Mouse (Mus musculus) T-helper 17 cell (primary cell): ENCODE results near the gene Pnldc1.

Source experiments
- in situ Hi-C, 2 experiments: fragments of 300-600 bp; cut with MboI, MseI; formaldehyde crosslinking; loops; 1 replicate in 1 of 2; 2 replicates in 1 of 2; pipeline ENCODE4 v1.15.1; 2025; ENCODE audit warnings: high pct_unique_total_duplicates in 2 of 2

The Pnldc1 gene

GRCm38 (mm10) chr17:12910391-12910790 lies 361 bp upstream of the Pnldc1 start:
- in situ Hi-C loops: loop anchor here in 1 of 2 experiments (5.0 kb wide), 1 partner anchor 52 kb away; the partner anchor contains the start of gene Acat2

GRCm38 (mm10) chr17:12906436-12906835 lies 3.6 kb downstream of the Pnldc1 start:
- in situ Hi-C loops: no loop called here

- in situ Hi-C loops: no loop called here
Observed at GRCm38 (mm10) chr17:12905810-12906209, 4.2 kb downstream of the Pnldc1 start.

- in situ Hi-C loops: no loop called here
Observed at GRCm38 (mm10) chr17:12904349-12904748, 5.7 kb downstream of the Pnldc1 start.

- in situ Hi-C loops: no loop called here
Observed at GRCm38 (mm10) chr17:12903372-12904333, 6.4 kb downstream of the Pnldc1 start.

GRCm38 (mm10) chr17:12902291-12902690 lies 7.7 kb downstream of the Pnldc1 start:
- in situ Hi-C loops: no loop called here

GRCm38 (mm10) chr17:12898607-12899006 lies 11.4 kb downstream of the Pnldc1 start:
- in situ Hi-C loops: loop anchor here in 1 of 2 experiments (25.0 kb wide), 1 partner anchor 264 kb away; no protein-coding TSS in a partner anchor

GRCm38 (mm10) chr17:12897674-12898073 lies 12.4 kb downstream of the Pnldc1 start:
- in situ Hi-C loops: loop anchor here in 1 of 2 experiments (25.0 kb wide), 1 partner anchor 265 kb away; no protein-coding TSS in a partner anchor

GRCm38 (mm10) chr17:12892033-12892432 lies 18.0 kb downstream of the Pnldc1 start:
- in situ Hi-C loops: loop anchor here in 1 of 2 experiments (25.0 kb wide), 1 partner anchor 270 kb away; no protein-coding TSS in a partner anchor

- in situ Hi-C loops: loop anchor here in 1 of 2 experiments (25.0 kb wide), 1 partner anchor 271 kb away; no protein-coding TSS in a partner anchor
Observed at GRCm38 (mm10) chr17:12891054-12891453, 19.0 kb downstream of the Pnldc1 start.

GRCm38 (mm10) chr17:12887021-12887775 lies 22.8 kb downstream of the Pnldc1 start:
- in situ Hi-C loops: loop anchor here in 1 of 2 experiments (25.0 kb wide), 1 partner anchor 275 kb away; no protein-coding TSS in a partner anchor

- in situ Hi-C loops: loop anchor here in 1 of 2 experiments (25.0 kb wide), 1 partner anchor 276 kb away; no protein-coding TSS in a partner anchor
Observed at GRCm38 (mm10) chr17:12886620-12887019, 23.4 kb downstream of the Pnldc1 start.

- in situ Hi-C loops: loop anchor here in 1 of 2 experiments (5.0 to 25.0 kb wide), 2 partner anchors 51 to 281 kb away; no protein-coding TSS in a partner anchor
Observed at GRCm38 (mm10) chr17:12881216-12881615, 28.8 kb downstream of the Pnldc1 start.

- in situ Hi-C loops: loop anchor here in 1 of 2 experiments (5.0 to 25.0 kb wide), 2 partner anchors 52 to 282 kb away; no protein-coding TSS in a partner anchor
Observed at GRCm38 (mm10) chr17:12880178-12880577, 29.9 kb downstream of the Pnldc1 start.

GRCm38 (mm10) chr17:12875734-12876133 lies 34.3 kb downstream of the Pnldc1 start, which contains the start of gene Mrgprh:
Mrgprh (plus strand) TSS chr17:12876034.
- in situ Hi-C loops: loop anchor here in 1 of 2 experiments (25.0 kb wide), 1 partner anchor 287 kb away; no protein-coding TSS in a partner anchor

GRCm38 (mm10) chr17:12872275-12873028 lies 37.6 kb downstream of the Pnldc1 start:
- in situ Hi-C loops: no loop called here

- in situ Hi-C loops: no loop called here
Observed at GRCm38 (mm10) chr17:12868640-12869039, 41.4 kb downstream of the Pnldc1 start.

GRCm38 (mm10) chr17:12868043-12868442 lies 42.0 kb downstream of the Pnldc1 start, which contains the start of gene Mas1:
Mas1 (minus strand) TSS chr17:12868143.
- in situ Hi-C loops: no loop called here

GRCm38 (mm10) chr17:12866853-12867252 lies 43.2 kb downstream of the Pnldc1 start:
- in situ Hi-C loops: no loop called here

- in situ Hi-C loops: no loop called here
Observed at GRCm38 (mm10) chr17:12865407-12865806, 44.6 kb downstream of the Pnldc1 start.
